12 mouse cellular contexts compared by ENCODE assay signal in genomic region chr3:122247768-122248100, GRCm38 (mm10). TPM values are rescaled to one million over a fixed set of nuclear protein-coding genes. Genes with fewer than 3 reads are reported as not detected.
A peak's percentile ranks its signal among the peaks of the same experiment; 100 is the strongest.
DNase-seq lines count a peak whose midpoint lies in the region; ATAC-seq and TF ChIP-seq lines count a peak whose summit lies in the region.
"Had no signal": no experiment of that assay in that cellular context is flagged by ENCODE, and none has a peak within 500 bp of the region (broad histone marks: within the 10 kb centered on the region; RNA-seq: fewer than 3 reads in every experiment).

No protein-coding gene starts in this region.

- H3K27me3 ChIP-seq in forebrain, embryonic 12.5 days = no peaks in the 10 kb centered on the region
- H3K27me3 ChIP-seq in forebrain, embryonic 11.5 days (ENCODE audit: control insufficient read depth, insufficient read depth, low read length) = no peaks in the 10 kb centered on the region
- H3K27me3 ChIP-seq in lung, embryonic 14.5 days (ENCODE audit: insufficient read depth, low read length) = no peaks in the 10 kb centered on the region
- H3K27me3 ChIP-seq in intestine, postnatal 0 days (replicated peaks; ENCODE audit: control insufficient read depth, insufficient read depth, low read length) = no peaks in the 10 kb centered on the region
- H3K27me3 ChIP-seq in small intestine, adult 2 months (ENCODE audit: control insufficient read depth, insufficient read depth, low read length) = no peaks in the 10 kb centered on the region
- H3K27me3 ChIP-seq in lung, postnatal 0 days (replicated peaks; ENCODE audit: insufficient read depth, low read length) = no peaks in the 10 kb centered on the region
- H3K27me3 ChIP-seq: embryonic facial prominence, embryonic 15.5 days had no signal

- no peak overlapping the region for H3K4me2 ChIP-seq in forebrain, embryonic 12.5 days
- H3K4me2 ChIP-seq in forebrain, embryonic 11.5 days (ENCODE audit: low read depth, low read length, severe bottlenecking) = no peak overlapping the region
- H3K4me2 ChIP-seq in lung, embryonic 14.5 days = peak overlapping the region; percentile 74
- H3K4me2 ChIP-seq in intestine, postnatal 0 days (replicated peaks; ENCODE audit: low read depth) = peak overlapping the region; percentile 89
- no peak overlapping the region; the same call in 1 of the 2 replicates for H3K4me2 ChIP-seq in lung, postnatal 0 days (replicated peaks; ENCODE audit: low read depth, low read length)

- H3K9ac ChIP-seq in forebrain, embryonic 12.5 days = no peak overlapping the region
- H3K9ac ChIP-seq in forebrain, embryonic 11.5 days (ENCODE audit: low read length) = no peak overlapping the region
- 0 out of 2 replicates have a peak overlapping the region, but pooled peaks have one; percentile 15 for H3K9ac ChIP-seq in lung, embryonic 14.5 days
- no peak overlapping the region for H3K9ac ChIP-seq in intestine, postnatal 0 days (ENCODE audit: low read depth, low read length)
- no peak overlapping the region for H3K9ac ChIP-seq in lung, postnatal 0 days (replicated peaks; ENCODE audit: low read depth)
- H3K9ac ChIP-seq: embryonic facial prominence, embryonic 15.5 days had no signal

- no peak overlapping the region for H3K4me3 ChIP-seq in forebrain, embryonic 12.5 days (replicated peaks)
- no peak overlapping the region for H3K4me3 ChIP-seq in forebrain, embryonic 11.5 days (ENCODE audit: low read depth, low read length)
- peak overlapping the region; percentile 91 for H3K4me3 ChIP-seq in lung, embryonic 14.5 days (ENCODE audit: low read depth, low read length)
- H3K4me3 ChIP-seq in intestine, postnatal 0 days (ENCODE audit: low read depth, low read length) = peak overlapping the region; percentile 81; the same call in 1 of the 2 replicates
- peak overlapping the region; percentile 14; the same call in 1 of the 2 replicates for H3K4me3 ChIP-seq in small intestine, adult 2 months (ENCODE audit: low read depth, low read length)
- H3K4me3 ChIP-seq in lung, postnatal 0 days (ENCODE audit: low read depth, low read length) = no peak overlapping the region; the same call in 1 of the 2 replicates

- H3K27ac ChIP-seq in forebrain, embryonic 12.5 days = 0 out of 2 replicates have a peak overlapping the region, but pooled peaks have one; percentile 13
- H3K27ac ChIP-seq in forebrain, embryonic 11.5 days (ENCODE audit: low read depth, low read length) = no peak overlapping the region
- H3K27ac ChIP-seq in lung, embryonic 14.5 days (ENCODE audit: low read depth) = 0 out of 2 replicates have a peak overlapping the region, but pooled peaks have one; percentile 20
- peak overlapping the region; percentile 21; the same call in 1 of the 2 replicates for H3K27ac ChIP-seq in intestine, postnatal 0 days (ENCODE audit: low read depth, low read length)
- peak overlapping the region; percentile 74 for H3K27ac ChIP-seq in small intestine, adult 2 months (ENCODE audit: insufficient read depth, low read depth, low read length)
- no peak overlapping the region for H3K27ac ChIP-seq in lung, postnatal 0 days (ENCODE audit: low read length)
- H3K27ac ChIP-seq: embryonic facial prominence, embryonic 15.5 days; left cerebral cortex, adult 2 months had no signal

- no peak for TF ChIP-seq CTCF in lung, embryonic 14.5 days (IDR thresholded peaks at IDR 0.05; ENCODE audit: low read depth)
- TF ChIP-seq CTCF in intestine, postnatal 0 days (IDR thresholded peaks at IDR 0.05; ENCODE audit: low read depth) = no peak
- no peak for TF ChIP-seq CTCF in small intestine, adult 2 months (IDR thresholded peaks at IDR 0.05; ENCODE audit: extremely low read depth, insufficient read length, insufficient replicate concordance, low read depth, low read length)
- no peak for TF ChIP-seq CTCF in lung, postnatal 0 days (IDR thresholded peaks at IDR 0.05)

- peaks cover 29% of the 10 kb centered on the region for H3K4me1 ChIP-seq in forebrain, embryonic 12.5 days
- H3K4me1 ChIP-seq in forebrain, embryonic 11.5 days (replicated peaks; ENCODE audit: control insufficient read depth, insufficient read depth, low read length) = no peaks in the 10 kb centered on the region; the same call in 1 of the 2 replicates
- H3K4me1 ChIP-seq in lung, embryonic 14.5 days (ENCODE audit: insufficient read depth) = peaks cover 5% of the 10 kb centered on the region
- H3K4me1 ChIP-seq in intestine, postnatal 0 days (replicated peaks; ENCODE audit: control insufficient read depth, insufficient read depth, low read length) = no peaks in the 10 kb centered on the region
- H3K4me1 ChIP-seq in small intestine, adult 2 months (ENCODE audit: control insufficient read depth, insufficient read depth, insufficient read length, low read length) = peaks cover 5% of the 10 kb centered on the region; the same call in 1 of the 2 replicates
- H3K4me1 ChIP-seq in lung, postnatal 0 days (ENCODE audit: insufficient read depth, low read depth, low read length) = peaks cover 14% of the 10 kb centered on the region; the same call in 1 of the 2 replicates

- H3K9me3 ChIP-seq in forebrain, embryonic 12.5 days = no peaks in the 10 kb centered on the region
- H3K9me3 ChIP-seq in forebrain, embryonic 11.5 days (ENCODE audit: control insufficient read depth, low read length) = no peaks in the 10 kb centered on the region
- H3K9me3 ChIP-seq in lung, embryonic 14.5 days (ENCODE audit: low read depth, low read length) = no peaks in the 10 kb centered on the region
- no peaks in the 10 kb centered on the region for H3K9me3 ChIP-seq in intestine, postnatal 0 days (ENCODE audit: control insufficient read depth)
- H3K9me3 ChIP-seq in lung, postnatal 0 days (ENCODE audit: low read length) = no peaks in the 10 kb centered on the region
- H3K9me3 ChIP-seq: embryonic facial prominence, embryonic 15.5 days had no signal

- TF ChIP-seq EP300 in lung, postnatal 0 days (IDR thresholded peaks at IDR 0.05) = no peak

- no peak for TF ChIP-seq POLR2A in small intestine, adult 2 months (IDR thresholded peaks at IDR 0.05; ENCODE audit: low read depth, low read length)

- DNase-seq in forebrain, embryonic 11.5 days (ENCODE audit: low spot score) = no peak
- DNase-seq in lung, embryonic 14.5 days = no peak
- no peak for DNase-seq in lung, adult 18-20 months
- DNase-seq in lung, postnatal 0 days (ENCODE audit: low spot score) = no peak
- DNase-seq in adipocyte (ENCODE audit: low spot score) = no peak
- DNase-seq: adrenal gland, adult 8-10 months; B cell, adult 2 months had no signal

- H3K36me3 ChIP-seq in forebrain, embryonic 12.5 days (replicated peaks) = 0 out of 2 replicates have a peak, but pooled peaks cover 2% of the 10 kb centered on the region
- H3K36me3 ChIP-seq in forebrain, embryonic 11.5 days (ENCODE audit: control insufficient read depth, insufficient read depth, low read length) = no peaks in the 10 kb centered on the region
- no peaks in the 10 kb centered on the region for H3K36me3 ChIP-seq in lung, embryonic 14.5 days (ENCODE audit: insufficient read depth)
- H3K36me3 ChIP-seq in intestine, postnatal 0 days (ENCODE audit: control insufficient read depth, insufficient read depth) = no peaks in the 10 kb centered on the region
- no peaks in the 10 kb centered on the region for H3K36me3 ChIP-seq in small intestine, adult 2 months (ENCODE audit: control insufficient read depth, insufficient read depth, low read length)
- H3K36me3 ChIP-seq in lung, postnatal 0 days (ENCODE audit: insufficient read depth, low read length) = no peaks in the 10 kb centered on the region
- H3K36me3 ChIP-seq: embryonic facial prominence, embryonic 15.5 days had no signal

- ATAC-seq in forebrain, embryonic 12.5 days (ENCODE audit: low FRiP score) = no peak
- ATAC-seq in forebrain, embryonic 11.5 days (replicated peaks; ENCODE audit: low FRiP score) = no peak
- ATAC-seq in lung, embryonic 14.5 days (ENCODE audit: insufficient read depth) = no peak
- ATAC-seq in intestine, postnatal 0 days = no peak
- ATAC-seq in lung, postnatal 0 days = no peak

- 95% methylated on average over 2 of the region's 2 CpGs for WGBS in forebrain, embryonic 12.5 days
- 92% methylated on average over 2 of the region's 2 CpGs for WGBS in forebrain, embryonic 11.5 days
- WGBS in lung, embryonic 14.5 days = 90% methylated on average over 2 of the region's 2 CpGs
- WGBS in intestine, postnatal 0 days = 100% methylated on average over 2 of the region's 2 CpGs
- WGBS in small intestine, adult 2 months = 88% methylated on average over 2 of the region's 2 CpGs
- WGBS in lung, postnatal 0 days = 100% methylated on average over 2 of the region's 2 CpGs

RNA-seq across cellular contexts. Expression of gene Gclm, which starts 2.4 kb away (rescaled TPM):
- 61.3 and 64.6 TPM in 2 replicates for polyA plus RNA-seq in forebrain, embryonic 12.5 days (2016; fragmentation: Nextera tagmentation; extraction: Ambion mirVana)
- polyA plus RNA-seq in forebrain, embryonic 11.5 days (2014; fragmentation: Nextera tagmentation; extraction: Ambion mirVana) = 64.6 and 72.1 TPM in 2 replicates
- 76.3 and 78.6 TPM in 2 replicates for polyA plus RNA-seq in lung, embryonic 14.5 days (2014; fragmentation: Nextera tagmentation; extraction: Ambion mirVana)
- polyA plus RNA-seq in intestine, postnatal 0 days (2015; fragmentation: Nextera tagmentation; extraction: Ambion mirVana) = 382 and 400 TPM in 2 replicates
- polyA plus RNA-seq in small intestine, adult 2 months (2012; rRNA removed) = 155 and 443 TPM in 2 replicates
- polyA plus RNA-seq in lung, postnatal 0 days (2015; fragmentation: Nextera tagmentation; extraction: Ambion mirVana) = 102 and 112 TPM in 2 replicates

RNA-seq across cellular contexts. Expression of gene Dnttip2, which starts 26.5 kb away (rescaled TPM):
- 81.4 and 82.7 TPM in 2 replicates for polyA plus RNA-seq in forebrain, embryonic 12.5 days (2016; fragmentation: Nextera tagmentation; extraction: Ambion mirVana)
- 85.2 and 92.3 TPM in 2 replicates for polyA plus RNA-seq in forebrain, embryonic 11.5 days (2014; fragmentation: Nextera tagmentation; extraction: Ambion mirVana)
- polyA plus RNA-seq in lung, embryonic 14.5 days (2014; fragmentation: Nextera tagmentation; extraction: Ambion mirVana) = 77.8 and 80.2 TPM in 2 replicates
- polyA plus RNA-seq in intestine, postnatal 0 days (2015; fragmentation: Nextera tagmentation; extraction: Ambion mirVana) = 42.4 and 44.9 TPM in 2 replicates
- 1.2 and 2.7 TPM in 2 replicates for polyA plus RNA-seq in small intestine, adult 2 months (2012; rRNA removed)
- polyA plus RNA-seq in lung, postnatal 0 days (2015; fragmentation: Nextera tagmentation; extraction: Ambion mirVana) = 38.3 and 43.9 TPM in 2 replicates

RNA-seq across cellular contexts. Expression of gene Bcar3, which starts 46.2 kb away (rescaled TPM):
- 10.9 and 11.0 TPM in 2 replicates for polyA plus RNA-seq in forebrain, embryonic 12.5 days (2016; fragmentation: Nextera tagmentation; extraction: Ambion mirVana)
- 12.5 and 14.5 TPM in 2 replicates for polyA plus RNA-seq in forebrain, embryonic 11.5 days (2014; fragmentation: Nextera tagmentation; extraction: Ambion mirVana)
- 13.4 and 14.0 TPM in 2 replicates for polyA plus RNA-seq in lung, embryonic 14.5 days (2014; fragmentation: Nextera tagmentation; extraction: Ambion mirVana)
- polyA plus RNA-seq in intestine, postnatal 0 days (2015; fragmentation: Nextera tagmentation; extraction: Ambion mirVana) = 33.5 and 33.8 TPM in 2 replicates
- polyA plus RNA-seq in small intestine, adult 2 months (2012; rRNA removed) = 23.8 and 93.8 TPM in 2 replicates
- polyA plus RNA-seq in lung, postnatal 0 days (2015; fragmentation: Nextera tagmentation; extraction: Ambion mirVana) = 27.6 and 38.3 TPM in 2 replicates

Comparison
In these comparisons a context has a peak if more than half of its experiments do, and no peak if none do; other contexts are left out.
1. H3K27ac ChIP-seq: peak in forebrain, embryonic 12.5 days (single experiment), lung, embryonic 14.5 days (single experiment), intestine, postnatal 0 days (single experiment) and small intestine, adult 2 months (single experiment); none in forebrain, embryonic 11.5 days (single experiment) and lung, postnatal 0 days (single experiment).
2. H3K4me2 ChIP-seq: peak in lung, embryonic 14.5 days (single experiment) and intestine, postnatal 0 days (single experiment); none in forebrain, embryonic 12.5 days (single experiment), forebrain, embryonic 11.5 days (single experiment) and lung, postnatal 0 days (single experiment).
3. H3K4me3 ChIP-seq: peak in lung, embryonic 14.5 days (single experiment), intestine, postnatal 0 days (single experiment) and small intestine, adult 2 months (single experiment); none in forebrain, embryonic 12.5 days (single experiment), forebrain, embryonic 11.5 days (single experiment) and lung, postnatal 0 days (single experiment).
4. RNA of gene Dnttip2, which starts 26.5 kb away (polyA plus RNA-seq): 85.2 to 92.3 TPM in forebrain, embryonic 11.5 days, 81.4 to 82.7 TPM in forebrain, embryonic 12.5 days, 77.8 to 80.2 TPM in lung, embryonic 14.5 days, 42.4 to 44.9 TPM in intestine, postnatal 0 days and 38.3 to 43.9 TPM in lung, postnatal 0 days; 1.2 to 2.7 TPM in small intestine, adult 2 months; every median in the first group is over 10 times any median in the second.